Mouse (Mus musculus): ENCODE measurements around the gene Acap2. TPM values are rescaled to one million over a fixed set of nuclear protein-coding genes. Genes with fewer than 3 reads are reported as not detected.

Gene Acap2
- polyA plus RNA-seq, 1 experiment from 2014 or later, result 39.6 TPM

DNA sequence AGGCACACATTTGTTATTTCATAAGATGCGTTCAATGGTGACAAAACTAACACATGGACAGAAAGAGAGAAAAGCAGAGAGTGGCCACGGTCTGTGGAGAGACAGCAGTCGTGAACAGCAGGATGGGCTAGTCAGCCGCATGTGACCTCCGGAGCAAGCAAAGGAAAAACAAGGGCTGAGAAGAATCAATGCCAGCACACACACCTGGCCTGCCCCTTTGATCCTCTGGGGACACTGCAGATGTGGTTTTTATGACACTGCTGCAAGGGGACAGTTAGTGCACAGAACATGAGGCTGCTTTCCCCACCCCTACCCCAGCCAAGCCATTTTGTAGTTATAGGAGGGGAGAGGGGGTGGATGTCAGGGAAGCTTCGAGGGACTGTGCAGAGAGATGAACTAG is 152.9 kb downstream of the Acap2 start:
- 90% methylated on average over 6 of the region's 6 CpGs for WGBS (ENCODE audit: missing documents)
- Histone ChIP-seq H3K27ac (no peak overlapping the region), H3K36me3 (ENCODE audit: inconsistent target) (no peaks in the 10 kb centered on the region), H3K79me2 (ENCODE audit: inconsistent target) (no peaks in the 10 kb centered on the region), H3K4me3 (ENCODE audit: inconsistent target) (no peak overlapping the region)

DNA sequence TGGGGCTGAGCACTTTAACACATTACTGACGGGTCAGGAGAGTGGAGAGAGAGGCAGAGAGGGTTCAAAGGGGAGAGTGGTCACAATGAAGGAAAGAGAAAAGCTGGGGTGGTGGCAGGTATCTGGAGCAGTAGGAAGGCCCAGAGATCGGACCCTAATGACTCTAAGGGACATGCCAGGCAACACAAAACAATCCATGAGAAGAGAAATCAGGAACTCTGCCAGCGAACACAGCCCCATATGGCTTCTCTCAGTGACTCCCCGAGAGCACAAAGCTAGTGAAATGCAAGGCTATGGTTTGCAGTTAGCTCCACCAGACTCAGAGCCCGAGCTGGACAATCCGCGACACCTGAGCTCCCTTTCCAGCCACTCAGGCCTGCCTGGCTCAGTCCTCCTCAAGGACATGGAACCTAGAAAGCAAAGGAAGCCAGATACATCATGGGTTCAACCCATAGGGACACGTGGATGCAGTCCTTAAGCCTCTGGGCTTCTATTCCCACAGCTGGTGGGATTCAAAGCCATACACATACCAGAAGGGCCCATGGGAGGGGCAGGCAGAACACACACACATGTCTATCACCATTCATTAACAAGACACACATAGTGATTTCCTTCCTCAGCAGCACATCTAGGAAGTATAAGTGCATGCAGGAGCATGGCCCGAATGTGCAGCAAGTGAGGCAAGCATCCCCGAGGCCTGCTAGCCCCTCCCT is 153.7 kb downstream of the Acap2 start:
- Histone ChIP-seq H3K36me3 (ENCODE audit: inconsistent target) (no peaks in the 10 kb centered on the region), H3K4me3 (ENCODE audit: inconsistent target) (no peak overlapping the region), H3K79me2 (ENCODE audit: inconsistent target) (no peaks in the 10 kb centered on the region), H3K27ac (no peak overlapping the region)
- WGBS (ENCODE audit: missing documents), result 91% methylated on average over 10 of the region's 10 CpGs

- 61% methylated on average over 14 of the region's 14 CpGs for WGBS (ENCODE audit: missing documents)
- H3K27ac ChIP-seq, result no peak overlapping the region
- H3K4me3 ChIP-seq (ENCODE audit: inconsistent target), result no peak overlapping the region
- no peaks in the 10 kb centered on the region for H3K36me3 ChIP-seq (ENCODE audit: inconsistent target)
- no peaks in the 10 kb centered on the region for H3K79me2 ChIP-seq (ENCODE audit: inconsistent target)
These were observed 154.8 kb downstream of the Acap2 start for GRCm38 (mm10) chr16:31046217-31046659.

DNA sequence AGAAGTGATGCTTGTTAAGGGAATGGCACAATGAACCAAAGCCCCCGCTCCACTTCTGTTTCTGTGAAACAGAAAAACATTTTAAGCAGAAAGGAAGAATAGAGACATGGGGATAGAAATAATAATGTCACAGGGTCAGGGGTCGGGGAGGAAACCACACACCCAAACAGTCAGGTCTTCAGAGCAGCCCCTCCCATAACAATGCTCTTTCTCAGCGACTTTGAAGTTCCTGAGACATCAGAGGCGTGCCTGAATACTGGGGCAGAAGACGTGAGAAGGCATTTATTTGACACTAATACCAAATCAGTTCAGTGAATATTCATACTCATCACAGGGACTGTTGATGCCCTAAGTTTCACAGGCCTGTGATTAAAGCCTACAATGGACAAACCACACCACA is 155.8 kb downstream of the Acap2 start:
- Histone ChIP-seq H3K4me3 (ENCODE audit: inconsistent target) (no peak overlapping the region), H3K79me2 (ENCODE audit: inconsistent target) (no peaks in the 10 kb centered on the region), H3K36me3 (ENCODE audit: inconsistent target) (no peaks in the 10 kb centered on the region), H3K27ac (no peak overlapping the region)
- 79% methylated on average over 5 of the region's 5 CpGs for WGBS (ENCODE audit: missing documents)

DNA sequence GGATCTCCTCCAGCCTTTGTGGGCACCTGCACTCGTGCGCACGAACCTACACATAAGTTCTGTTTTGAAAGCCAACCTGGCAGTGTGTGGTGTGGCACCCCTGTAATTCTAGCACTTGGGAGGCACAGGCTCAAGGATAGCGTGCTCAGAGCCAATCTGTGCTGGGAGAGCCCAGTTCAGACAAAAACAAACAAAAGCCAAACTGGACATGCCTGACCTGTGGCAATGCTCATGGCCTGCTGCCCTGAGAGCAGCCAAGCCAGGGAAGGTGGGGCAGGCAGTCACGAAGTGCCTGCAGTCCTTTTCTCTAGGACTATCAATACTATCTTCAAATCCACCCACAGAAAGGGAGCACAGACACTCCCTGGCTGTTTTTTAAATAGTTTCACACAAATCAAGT is 157.9 kb downstream of the Acap2 start:
- Histone ChIP-seq H3K4me3 (ENCODE audit: inconsistent target) (no peak overlapping the region), H3K79me2 (ENCODE audit: inconsistent target) (no peaks in the 10 kb centered on the region), H3K36me3 (ENCODE audit: inconsistent target) (no peaks in the 10 kb centered on the region), H3K27ac (no peak overlapping the region)
- WGBS (ENCODE audit: missing documents), result 97% methylated on average over 5 of the region's 5 CpGs

Other genes with a start within 250 kb of the Acap2 start
- 9.7 to 19.9 TPM (median 11.5 TPM) in 3 replicates for gene Xxylt1, start 119.8 kb downstream of the Acap2 start, polyA plus RNA-seq (2018)
- gene Ppp1r2, start 74.0 kb upstream of the Acap2 start, polyA plus RNA-seq (2018), result 39.8 to 56.3 TPM (median 54.3 TPM) in 3 replicates
- gene Apod, start 113.6 kb upstream of the Acap2 start, polyA plus RNA-seq (2018), result 0.31 to 0.71 TPM (median 0.42 TPM) in 3 replicates
- gene Bdh1, start 221.0 kb upstream of the Acap2 start, polyA plus RNA-seq (2018), result 0.46 to 1.8 TPM (median 1.5 TPM) in 3 replicates

All from macrophage (primary cell).